Mouse (Mus musculus) lung, adult 2 months (tissue): ENCODE results near the gene Camta1. TPM values are rescaled to one million over a fixed set of nuclear protein-coding genes. Genes with fewer than 3 reads are reported as not detected.

Source experiments
- DNase-seq: peaks from one replicate; pipeline ENCODE4 v3.0.0; 2022
- H3K4me1 ChIP-seq: fragments of 200-500 bp; 2 replicates; pipeline ENCODE4 v1.6.1; 2011; ENCODE audit warnings: low read length; ENCODE audit not compliant: control insufficient read depth, insufficient read depth
- H3K4me3 ChIP-seq: fragments of 200-500 bp; replicated peaks from 2 replicates; pipeline ENCODE3; 2011; ENCODE audit warnings: low read depth, mild to moderate bottlenecking, control low read depth, low read length; ENCODE audit errors: extremely low read depth
- CTCF ChIP-seq: fragments of 200-500 bp; IDR thresholded peaks from 2 replicates; pipeline ENCODE4 v1.5.1; 2011; ENCODE audit warnings: mild to moderate bottlenecking, low read length, control low read depth; ENCODE audit not compliant: insufficient read depth
- POLR2A ChIP-seq: fragments of 200-500 bp; IDR thresholded peaks from 2 replicates; pipeline ENCODE4 v1.6.1; 2011; ENCODE audit warnings: low read depth, mild to moderate bottlenecking, control low read depth, low read length, borderline replicate concordance; ENCODE audit errors: extremely low read depth
- WGBS: fragments of 180-500 bp; shearing (Covaris S2); methylation state at CpG from one replicate; pipeline ENCODE4 v1.1.7; 2018; 5-methylcytosine and 5-hydroxymethylcytosine counted together
- polyA plus RNA-seq: library from polyadenylated mRNA; depleted of rRNA; stranded (reverse); fragments of >200 nt; gene quantifications from 2 replicates; pipeline ENCODE4 v1.2.3, GENCODE M21; 2012

Gene Camta1
- polyA plus RNA-seq, 1 experiment, result 10.4 TPM

GRCm38 (mm10) chr4:151632321-151632720 lies 229.4 kb downstream of the Camta1 start:
- Histone ChIP-seq H3K4me1 (no peaks in the 10 kb centered on the region), H3K4me3 (no peak overlapping the region)
- TF ChIP-seq CTCF, result no peak
- WGBS, result 54% methylated on average over 6 of the region's 6 CpGs
- DNase-seq, result no peak

- no peak overlapping the region for H3K4me3 ChIP-seq
- no peak for DNase-seq
- no peaks in the 10 kb centered on the region for H3K4me1 ChIP-seq
- TF ChIP-seq POLR2A, result no peak
- no peak for TF ChIP-seq CTCF
- 72% methylated on average over 10 of the region's 10 CpGs for WGBS
These were observed 231.0 kb downstream of the Camta1 start for GRCm38 (mm10) chr4:151630664-151631063.

- H3K4me1 ChIP-seq, result no peaks in the 10 kb centered on the region
- no peak for DNase-seq
- no peak for TF ChIP-seq CTCF
- TF ChIP-seq POLR2A, result no peak
- 54% methylated on average over 3 of the region's 3 CpGs for WGBS
- no peak overlapping the region for H3K4me3 ChIP-seq
These were observed 231.4 kb downstream of the Camta1 start for GRCm38 (mm10) chr4:151630231-151630630.

DNA sequence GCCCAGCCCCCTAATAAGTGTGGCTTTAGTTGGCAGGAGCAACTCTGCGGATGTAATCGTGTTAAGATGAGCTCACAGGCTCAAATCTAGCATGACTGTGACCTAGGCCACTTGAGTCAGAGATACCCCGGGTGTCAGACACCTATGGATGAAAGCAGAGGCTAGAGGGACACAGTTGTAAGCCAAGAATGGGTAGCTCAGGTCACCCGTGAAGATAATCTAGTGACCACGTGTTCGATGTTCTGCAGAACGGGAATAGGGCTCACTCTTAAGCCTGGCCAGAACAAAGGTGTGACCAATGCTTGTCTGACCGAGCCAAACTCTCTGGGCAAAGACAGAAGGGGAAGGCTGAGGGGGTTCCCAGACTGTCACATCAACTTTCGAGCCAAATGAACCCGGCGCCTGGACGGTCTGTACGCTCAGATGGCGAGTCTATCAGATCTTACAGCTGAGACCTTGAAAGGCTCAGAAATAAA lies 242.1 kb downstream of the Camta1 start:
- DNase-seq, result no peak
- Histone ChIP-seq H3K4me1 (no peaks in the 10 kb centered on the region), H3K4me3 (no peak overlapping the region)
- WGBS, result 75% methylated on average over 14 of the region's 14 CpGs
- TF ChIP-seq POLR2A (no peak), CTCF (no peak)

GRCm38 (mm10) chr4:151618420-151619310 lies 243.0 kb downstream of the Camta1 start:
- 41% methylated on average over 21 of the region's 21 CpGs for WGBS
- Histone ChIP-seq H3K4me3 (no peak overlapping the region), H3K4me1 (no peaks in the 10 kb centered on the region)
- TF ChIP-seq POLR2A, result no peak
- no peak for TF ChIP-seq CTCF
- no peak for DNase-seq

DNA sequence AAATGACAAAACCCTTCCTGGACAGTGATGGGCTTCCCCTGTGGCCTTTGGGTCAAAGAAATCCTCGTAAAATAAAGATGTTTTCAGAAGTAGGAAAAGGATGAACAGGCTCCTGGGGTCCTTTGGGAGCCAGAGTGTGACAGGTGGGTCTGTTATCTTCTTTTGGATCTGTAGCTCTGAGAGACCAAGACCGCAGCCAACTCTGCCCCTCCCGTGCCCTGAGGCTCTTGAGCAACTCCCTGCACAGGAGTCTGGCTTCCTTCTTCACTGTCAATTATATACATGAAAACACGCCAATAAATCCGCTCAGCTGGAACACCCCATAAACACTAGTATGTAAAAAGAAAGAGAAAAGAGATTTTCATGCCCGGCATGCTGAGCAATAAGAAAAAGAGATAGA lies 250.1 kb downstream of the Camta1 start:
- TF ChIP-seq POLR2A, result no peak
- no peak for TF ChIP-seq CTCF
- 72% methylated on average over 6 of the region's 6 CpGs for WGBS
- H3K4me1 ChIP-seq, result no peaks in the 10 kb centered on the region
- no peak overlapping the region for H3K4me3 ChIP-seq
- DNase-seq, result no peak

DNA sequence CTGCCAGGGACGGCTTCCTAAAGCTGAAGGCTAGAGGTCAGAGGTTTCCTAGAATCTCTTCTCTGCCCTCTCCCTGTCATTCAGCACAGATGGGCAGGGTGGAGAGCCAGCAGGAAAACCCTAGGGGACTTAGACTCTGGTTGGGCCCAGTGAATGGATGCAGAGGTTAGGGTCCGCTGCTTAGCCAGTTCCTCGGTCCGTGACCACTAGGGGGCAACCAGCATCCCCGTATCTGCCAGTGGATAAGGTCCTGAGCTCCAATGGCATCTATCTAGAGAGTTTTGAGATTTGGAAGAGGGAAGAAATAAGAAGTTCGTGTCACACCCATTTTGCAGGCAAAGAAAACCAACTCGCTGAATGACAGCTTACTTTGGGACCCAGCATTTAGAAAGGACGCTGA lies 251.4 kb downstream of the Camta1 start:
- DNase-seq, result peak; percentile 28
- TF ChIP-seq POLR2A (no peak), CTCF (peak; percentile 72)
- 16% methylated on average over 8 of the region's 8 CpGs for WGBS
- Histone ChIP-seq H3K4me1 (no peaks in the 10 kb centered on the region), H3K4me3 (no peak overlapping the region)

GRCm38 (mm10) chr4:151604907-151605306 lies 256.8 kb downstream of the Camta1 start:
- H3K4me3 ChIP-seq, result no peak overlapping the region
- TF ChIP-seq POLR2A (no peak), CTCF (no peak)
- WGBS, result 35% methylated on average over 6 of the region's 6 CpGs
- DNase-seq, result peak; percentile 28
- H3K4me1 ChIP-seq, result no peaks in the 10 kb centered on the region

DNA sequence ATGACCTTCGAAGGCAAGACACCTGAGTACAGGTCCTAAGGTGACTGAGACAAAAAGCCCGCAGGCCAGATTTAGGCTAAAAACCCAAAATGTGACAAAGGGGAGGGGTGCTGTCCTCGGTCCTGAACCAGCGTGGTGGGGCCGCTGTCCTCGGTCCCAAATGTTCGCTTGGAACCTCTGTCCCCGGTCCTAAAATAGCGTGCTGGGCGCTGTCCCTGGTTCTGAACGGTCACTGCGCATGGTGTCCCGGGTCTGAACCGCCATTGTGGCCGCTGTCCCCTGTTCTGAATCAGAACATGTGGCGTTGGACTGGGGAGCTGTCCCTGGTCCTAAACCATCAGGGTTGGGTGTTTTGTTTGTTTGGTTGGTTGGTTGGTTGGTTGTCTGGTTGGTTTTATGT lies 257.2 kb downstream of the Camta1 start:
- peak; percentile 30 for DNase-seq
- WGBS, result 8% methylated on average over 16 of the region's 16 CpGs
- H3K4me1 ChIP-seq, result no peaks in the 10 kb centered on the region
- no peak overlapping the region for H3K4me3 ChIP-seq
- TF ChIP-seq POLR2A (no peak), CTCF (no peak)

DNA sequence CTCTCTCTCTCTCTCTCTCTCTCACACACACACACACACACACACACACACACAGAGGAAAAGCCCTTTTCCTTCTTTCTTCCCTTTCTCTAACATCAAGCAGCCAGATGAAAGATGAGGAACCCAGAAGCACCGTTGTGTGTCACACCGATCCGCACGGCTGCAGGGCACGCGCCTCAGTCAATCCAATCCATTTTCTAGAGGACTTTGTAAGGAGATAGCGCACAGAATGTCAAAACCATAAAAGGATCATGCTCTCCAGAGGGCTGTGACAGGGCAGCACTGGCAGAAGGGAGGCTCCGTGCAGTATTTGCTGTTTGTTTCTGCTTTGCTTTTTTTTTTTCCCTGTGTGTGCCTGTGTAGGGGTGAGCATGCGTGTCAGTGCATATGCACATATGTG lies 258.1 kb downstream of the Camta1 start:
- Histone ChIP-seq H3K4me3 (no peak overlapping the region), H3K4me1 (no peaks in the 10 kb centered on the region)
- no peak for DNase-seq
- WGBS, result 84% methylated on average over 9 of the region's 9 CpGs
- TF ChIP-seq CTCF, result no peak
- no peak for TF ChIP-seq POLR2A
